Mouse (Mus musculus): ENCODE measurements around the gene Rufy1.

DNA sequence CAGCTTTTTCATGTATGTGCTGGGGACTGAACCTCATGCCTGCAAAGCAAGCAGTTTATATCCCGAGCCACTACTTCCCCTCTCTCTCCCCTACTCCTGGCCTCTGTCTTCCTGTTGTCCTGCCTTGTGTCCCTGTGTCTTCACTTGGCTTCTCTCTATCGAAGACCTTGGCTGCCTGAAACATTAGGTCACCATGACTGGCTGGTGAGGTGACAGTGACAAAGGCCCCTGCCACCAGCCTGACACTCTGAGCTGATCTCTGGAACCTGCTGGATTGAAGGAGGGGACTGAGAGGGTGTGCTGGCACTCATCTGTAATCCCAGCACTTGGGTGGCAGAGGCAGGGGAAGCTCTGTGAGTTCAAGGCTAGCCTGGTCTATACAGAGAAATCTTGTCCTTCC lies 13.1 kb downstream of the Rufy1 start:
- TF ChIP-seq CTCF (conservative IDR thresholded peaks at IDR 0.05; ENCODE audit: low read length): no peak
- TF ChIP-seq POU5F1 (IDR thresholded peaks at IDR 0.05; ENCODE audit: borderline replicate concordance, low read length): no peak
